Mouse (Mus musculus) C2C12 (cell line): Measurements from ENCODE around the gene Pitpnm3. TPM values are rescaled to one million over a fixed set of nuclear protein-coding genes. Genes with fewer than 3 reads are reported as not detected.

Experiments
- H3K27me3 ChIP-seq: one replicate; pipeline ENCODE4 v1.6.1; 2011; ENCODE audit not compliant: control insufficient read depth, insufficient read depth, insufficient read length
- H3K36me3 ChIP-seq: one replicate; pipeline ENCODE4 v1.6.1; 2011; ENCODE audit not compliant: control insufficient read depth, insufficient read depth
- H3K4me3 ChIP-seq: one replicate; pipeline ENCODE4 v1.5.1; 2011; ENCODE audit warnings: mild to moderate bottlenecking, control low read depth; ENCODE audit not compliant: poor library complexity, insufficient read depth, severe bottlenecking
- H3K79me2 ChIP-seq: one replicate; pipeline ENCODE4 v1.6.1; 2011; ENCODE audit not compliant: control insufficient read depth, insufficient read depth
- H3K79me3 ChIP-seq: one replicate; pipeline ENCODE4 v1.6.1; 2011; ENCODE audit warnings: low read depth, control low read depth
- H3ac ChIP-seq: one replicate; pipeline ENCODE3; 2011; ENCODE audit warnings: low read depth; ENCODE audit not compliant: control insufficient read depth, insufficient read length
- CEBPB ChIP-seq: IDR thresholded peaks from one replicate; pipeline ENCODE4 v1.6.1; 2011; ENCODE audit warnings: low read depth, mild to moderate bottlenecking, control low read depth, moderate library complexity
- CTCF ChIP-seq: IDR thresholded peaks from one replicate; pipeline ENCODE4 v1.5.1; 2011; ENCODE audit not compliant: control insufficient read depth, insufficient read depth, insufficient read length
- FOSL1 ChIP-seq: IDR thresholded peaks from one replicate; pipeline ENCODE4 v1.8.0; 2011; ENCODE audit warnings: mild to moderate bottlenecking, low read length; ENCODE audit not compliant: poor library complexity, insufficient read depth, severe bottlenecking
- MAX ChIP-seq: IDR thresholded peaks from one replicate; pipeline ENCODE4 v1.6.1; 2011; ENCODE audit warnings: mild to moderate bottlenecking, control low read depth
- MYOD1 ChIP-seq: IDR thresholded peaks from one replicate; pipeline ENCODE4 v1.6.1; 2011; ENCODE audit warnings: low read depth; ENCODE audit not compliant: control insufficient read depth, insufficient read length
- MYOG ChIP-seq: IDR thresholded peaks from one replicate; pipeline ENCODE4 v1.6.1; 2011; ENCODE audit not compliant: control insufficient read depth, insufficient read length; ENCODE audit errors: extremely low read depth
- USF1 ChIP-seq: IDR thresholded peaks from one replicate; pipeline ENCODE4 v1.6.1; 2011; ENCODE audit warnings: low read depth, mild to moderate bottlenecking, control low read depth, moderate library complexity
- polyA plus RNA-seq: library from polyadenylated mRNA; unstranded; fragments of >200 nt; fragmentation: generic; extraction: Trizol; gene quantifications from one replicate; pipeline ENCODE4 v1.2.1, GENCODE M21; 2012; ENCODE audit warnings: missing spikeins

Pitpnm3 gene
- polyA plus RNA-seq, 1 experiment: 0.02 TPM

- no peak for TF ChIP-seq MYOG
- no peak for TF ChIP-seq FOSL1
- TF ChIP-seq MAX: no peak
- TF ChIP-seq CEBPB: no peak
- TF ChIP-seq USF1: no peak
- TF ChIP-seq MYOD1: no peak
- TF ChIP-seq CTCF: no peak
- Histone ChIP-seq H3K36me3 (no peaks in the 10 kb centered on the region), H3K79me2 (no peaks in the 10 kb centered on the region), H3K79me3 (no peaks in the 10 kb centered on the region), H3K27me3 (no peaks in the 10 kb centered on the region), H3K4me3 (no peak overlapping the region), H3ac (no peak overlapping the region)
Measured at GRCm38 (mm10) chr11:72000194-72000593, 135.4 kb downstream of the Pitpnm3 start.

Other genes starting within 250 kb of the Pitpnm3 start
- gene Aipl1, start 98.3 kb downstream of the Pitpnm3 start, polyA plus RNA-seq: 0.21 TPM
- 156 TPM for gene Pimreg, start 93.7 kb downstream of the Pitpnm3 start, polyA plus RNA-seq
- 0.25 TPM for gene Gm43951, start 71.1 kb upstream of the Pitpnm3 start, polyA plus RNA-seq
- gene 4933427D14Rik, start 71.7 kb upstream of the Pitpnm3 start, polyA plus RNA-seq: 3.4 TPM
- gene Txndc17, start 71.8 kb upstream of the Pitpnm3 start, polyA plus RNA-seq: 120 TPM
- 17.8 TPM for gene Med31, start 79.8 kb upstream of the Pitpnm3 start, polyA plus RNA-seq
- gene Slc13a5, start 131.4 kb upstream of the Pitpnm3 start, polyA plus RNA-seq: 0.16 TPM
- 1.2 TPM for gene Xaf1, start 165.9 kb upstream of the Pitpnm3 start, polyA plus RNA-seq
- not detected for gene Fbxo39, start 178.7 kb upstream of the Pitpnm3 start, polyA plus RNA-seq
- not detected for gene Tekt1, start 226.7 kb upstream of the Pitpnm3 start, polyA plus RNA-seq